In the genomic region with DNA sequence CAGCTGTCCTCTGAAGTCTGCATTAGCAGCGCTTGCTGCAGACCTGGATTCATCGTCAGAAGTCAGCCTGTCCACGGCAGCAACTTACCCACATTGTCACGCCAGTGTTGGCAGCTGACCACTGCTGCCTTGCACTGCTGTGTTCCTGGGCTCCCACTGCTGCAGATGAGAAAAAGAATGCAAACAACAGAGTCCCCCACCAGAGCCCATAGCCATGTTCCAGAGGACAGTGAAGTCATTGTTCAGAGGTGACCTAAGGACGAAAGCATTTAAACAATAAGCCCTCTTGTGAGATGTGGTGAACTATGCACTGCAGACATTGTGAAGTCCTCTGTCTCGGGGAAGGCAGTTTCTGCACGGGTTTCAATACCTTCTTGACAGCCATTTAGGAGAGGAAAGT, we compare ENCODE assay signal across 8 mouse cellular contexts.
DNase-seq lines count a peak whose midpoint lies in the region; ATAC-seq and TF ChIP-seq lines count a peak whose summit lies in the region.

No protein-coding gene starts in this region.

- no peaks in the 10 kb centered on the region for H3K9me3 ChIP-seq in forebrain, embryonic 15.5 days
- no peaks in the 10 kb centered on the region for H3K9me3 ChIP-seq in kidney, embryonic 15.5 days (replicated peaks)

- H3K27me3 ChIP-seq in forebrain, embryonic 15.5 days: no peaks in the 10 kb centered on the region
- H3K27me3 ChIP-seq in kidney, embryonic 15.5 days: no peaks in the 10 kb centered on the region

- intact Hi-C loops in left cerebral cortex, adult 2 months (cut with DNase I): loop anchor here (2.0 to 5.0 kb wide), 3 partner anchors 126 to 374 kb away; a partner anchor contains a TSS

- no peak for TF ChIP-seq POLR2A in olfactory bulb, adult 2 months (IDR thresholded peaks at IDR 0.05; ENCODE audit: insufficient read depth, low read depth, low read length)

- WGBS in forebrain, embryonic 15.5 days: 12% methylated on average over 7 of the region's 7 CpGs
- 55% methylated on average over 7 of the region's 7 CpGs for WGBS in olfactory bulb, adult 2 months
- 58% methylated on average over 7 of the region's 7 CpGs for WGBS in kidney, embryonic 15.5 days

- peak overlapping the region; percentile 72; the same call in 1 of the 2 replicates for H3K27ac ChIP-seq in forebrain, embryonic 15.5 days (replicated peaks)
- H3K27ac ChIP-seq in left cerebral cortex, adult 2 months: peak overlapping the region; percentile 73
- H3K27ac ChIP-seq in olfactory bulb, adult 2 months (ENCODE audit: insufficient read depth, low read depth, low read length): peak overlapping the region; percentile 29
- no peak overlapping the region for H3K27ac ChIP-seq in kidney, embryonic 15.5 days

- no peak overlapping the region for H3K4me3 ChIP-seq in forebrain, embryonic 15.5 days
- H3K4me3 ChIP-seq in left cerebral cortex, adult 2 months: no peak overlapping the region
- H3K4me3 ChIP-seq in olfactory bulb, adult 2 months (ENCODE audit: insufficient read depth, low read depth, low read length): peak overlapping the region; percentile 1; the same call in 1 of the 2 replicates
- no peak overlapping the region for H3K4me3 ChIP-seq in kidney, embryonic 15.5 days (replicated peaks)

- no peak for TF ChIP-seq CTCF in left cerebral cortex, adult 2 months (IDR thresholded peaks at IDR 0.05)
- TF ChIP-seq CTCF in olfactory bulb, adult 2 months (IDR thresholded peaks at IDR 0.05; ENCODE audit: insufficient read depth, low read depth, low read length): no peak

- peak; percentile 42 for DNase-seq in 3134 (ENCODE audit: extremely low read depth, insufficient read length, low spot score)
- DNase-seq in cerebellum, adult 11-12 months: peak; percentile 37
- DNase-seq in left cerebral cortex, adult 2 months (ENCODE audit: extremely low spot score in 1 of 2, low spot score in 2 of 2): peak in 1 of 2 experiments; percentile 22
- no peak for DNase-seq in thymus, postnatal 0 days (ENCODE audit: low spot score)

- no peak for ATAC-seq in forebrain, embryonic 15.5 days (replicated peaks)
- no peak for ATAC-seq in inflammation-experienced regulatory T-cells, adult 6 months
- ATAC-seq in kidney, embryonic 15.5 days (replicated peaks; ENCODE audit: low FRiP score): no peak

- H3K9ac ChIP-seq in forebrain, embryonic 15.5 days (replicated peaks): 0 out of 2 replicates have a peak overlapping the region, but pooled peaks have one; percentile 2
- H3K9ac ChIP-seq in kidney, embryonic 15.5 days: no peak overlapping the region

- peaks cover 59% of the 10 kb centered on the region for H3K4me1 ChIP-seq in forebrain, embryonic 15.5 days
- peaks cover 22% of the 10 kb centered on the region for H3K4me1 ChIP-seq in olfactory bulb, adult 2 months (ENCODE audit: control insufficient read depth, insufficient read depth, low read length)
- peaks cover 8% of the 10 kb centered on the region for H3K4me1 ChIP-seq in kidney, embryonic 15.5 days

- H3K36me3 ChIP-seq in forebrain, embryonic 15.5 days: no peaks in the 10 kb centered on the region
- H3K36me3 ChIP-seq in kidney, embryonic 15.5 days: no peaks in the 10 kb centered on the region

- no peak overlapping the region for H3K4me2 ChIP-seq in forebrain, embryonic 15.5 days (replicated peaks)
- no peak overlapping the region for H3K4me2 ChIP-seq in kidney, embryonic 15.5 days
